Mouse (Mus musculus) lung, postnatal 0 days (tissue): ENCODE measurements around the gene Slc9a9. TPM values are rescaled to one million over a fixed set of nuclear protein-coding genes. Genes with fewer than 3 reads are reported as not detected.

Experiments
- ATAC-seq: fragments of 200-750 bp; cut with Nextera tagmentation; 2 replicates; pipeline ENCODE4 v1.8.0; 2017; ENCODE audit warnings: moderate library complexity
- DNase-seq: peaks from one replicate; pipeline ENCODE4 v3.0.0-alpha.2; 2016; ENCODE audit warnings: low spot score
- H3K27ac ChIP-seq: fragments of 300-500 bp; sonication (generic); 2 replicates; pipeline ENCODE4 v1.5.1; 2014; ENCODE audit warnings: antibody characterized with exemption, mild to moderate bottlenecking, low read length, mixed read lengths
- H3K27me3 ChIP-seq: fragments of 300-500 bp; sonication (generic); replicated peaks from 2 replicates; pipeline ENCODE4 v1.6.1; 2014; ENCODE audit warnings: low read length, mixed read lengths; ENCODE audit not compliant: insufficient read depth
- H3K36me3 ChIP-seq: fragments of 300-500 bp; sonication (generic); 2 replicates; pipeline ENCODE4 v1.6.1; 2014; ENCODE audit warnings: low read length, mixed read lengths; ENCODE audit not compliant: insufficient read depth
- H3K4me1 ChIP-seq: fragments of 300-500 bp; sonication (generic); 2 replicates; pipeline ENCODE4 v1.6.1; 2014; ENCODE audit warnings: antibody characterized with exemption, low read depth, low read length, mixed read lengths; ENCODE audit not compliant: insufficient read depth
- H3K4me2 ChIP-seq: fragments of 300-500 bp; sonication (generic); replicated peaks from 2 replicates; pipeline ENCODE4 v1.6.1; 2014; ENCODE audit warnings: low read depth, mild to moderate bottlenecking, low read length, moderate library complexity, mixed read lengths
- H3K4me3 ChIP-seq: fragments of 300-500 bp; sonication (generic); 2 replicates; pipeline ENCODE4 v1.5.1; 2014; ENCODE audit warnings: low read depth, low read length
- H3K9ac ChIP-seq: fragments of 300-500 bp; sonication (generic); replicated peaks from 2 replicates; pipeline ENCODE4 v1.6.1; 2014; ENCODE audit warnings: low read depth, mild to moderate bottlenecking
- H3K9me3 ChIP-seq: fragments of 300-500 bp; sonication (generic); 2 replicates; pipeline ENCODE4 v1.6.1; 2016; ENCODE audit warnings: low read length, mixed read lengths
- CTCF ChIP-seq: IDR thresholded peaks from 2 replicates; pipeline ENCODE4 v1.5.1; 2016; ENCODE audit warnings: antibody characterized with exemption, mild to moderate bottlenecking
- EP300 ChIP-seq: IDR thresholded peaks from 2 replicates; pipeline ENCODE4 v1.6.1; 2016; ENCODE audit warnings: antibody characterized with exemption, mild to moderate bottlenecking, control low read depth
- WGBS: fragments of 180-500 bp; shearing (Covaris S2); extraction: QIAGEN DNeasy Blood & Tissue Kit; methylation state at CpG from one replicate; pipeline ENCODE4 v1.1.7; 2014; 5-methylcytosine and 5-hydroxymethylcytosine counted together
- polyA plus RNA-seq: library from polyadenylated mRNA; unstranded; fragments of >200 nt; fragmentation: Nextera tagmentation; extraction: Ambion mirVana; gene quantifications from 2 replicates; pipeline ENCODE4 v1.2.1, GENCODE M21; 2015

Gene Slc9a9
- polyA plus RNA-seq, 1 experiment from 2014 or later, result 3.7 TPM

DNA sequence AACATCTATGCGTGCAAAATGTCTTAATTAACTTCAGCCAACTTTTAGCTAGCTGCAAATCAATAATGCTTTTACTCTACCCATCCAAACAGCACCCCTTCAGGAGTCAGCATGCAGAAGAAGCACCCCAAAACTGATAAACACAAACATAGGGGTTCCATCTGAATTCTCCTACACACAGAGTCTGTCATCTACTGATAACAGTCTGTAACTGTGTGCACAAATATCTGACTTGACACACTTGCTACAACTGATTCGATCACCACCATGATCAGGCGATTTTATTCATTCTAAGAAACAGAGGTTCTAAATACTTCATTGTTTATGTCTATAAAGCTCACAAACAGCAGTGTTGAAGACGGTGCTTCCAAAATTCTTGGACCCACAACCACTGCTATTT, 171.3 kb downstream of the Slc9a9 start:
- H3K27me3 ChIP-seq, result no peaks in the 10 kb centered on the region
- H3K9ac ChIP-seq, result no peak overlapping the region
- no peak overlapping the region for H3K4me2 ChIP-seq
- DNase-seq, result no peak
- no peak for TF ChIP-seq CTCF
- TF ChIP-seq EP300, result no peak
- WGBS, result 81% methylated on average over 4 of the region's 4 CpGs
- H3K27ac ChIP-seq, result no peak overlapping the region
- ATAC-seq, result no peak
- no peaks in the 10 kb centered on the region for H3K36me3 ChIP-seq
- H3K4me1 ChIP-seq, result no peaks in the 10 kb centered on the region
- no peak overlapping the region for H3K4me3 ChIP-seq
- H3K9me3 ChIP-seq, result no peaks in the 10 kb centered on the region

GRCm38 (mm10) chr9:94844176-94844575, 174.5 kb downstream of the Slc9a9 start:
- 69% methylated on average over 3 of the region's 3 CpGs for WGBS
- DNase-seq (peak; percentile 51), ATAC-seq (no peak)
- no peak overlapping the region for H3K4me2 ChIP-seq
- H3K4me1 ChIP-seq, result no peaks in the 10 kb centered on the region
- no peak overlapping the region for H3K27ac ChIP-seq
- H3K4me3 ChIP-seq, result no peak overlapping the region
- no peaks in the 10 kb centered on the region for H3K27me3 ChIP-seq
- no peaks in the 10 kb centered on the region for H3K9me3 ChIP-seq
- H3K9ac ChIP-seq, result no peak overlapping the region
- no peak for TF ChIP-seq EP300
- no peaks in the 10 kb centered on the region for H3K36me3 ChIP-seq

- H3K4me2 ChIP-seq, result no peak overlapping the region
- DNase-seq, result peak; percentile 82
- TF ChIP-seq EP300 (peak; percentile 87), CTCF (no peak)
- H3K9me3 ChIP-seq, result no peaks in the 10 kb centered on the region
- H3K4me1 ChIP-seq, result no peaks in the 10 kb centered on the region
- WGBS, result 54% methylated on average over 6 of the region's 6 CpGs
- no peak overlapping the region for H3K4me3 ChIP-seq
- no peaks in the 10 kb centered on the region for H3K36me3 ChIP-seq
- ATAC-seq, result peak; percentile 88
- no peak overlapping the region for H3K27ac ChIP-seq
- H3K27me3 ChIP-seq, result no peaks in the 10 kb centered on the region
- no peak overlapping the region for H3K9ac ChIP-seq
These were observed 177.9 kb downstream of the Slc9a9 start for GRCm38 (mm10) chr9:94847624-94848023.

DNA sequence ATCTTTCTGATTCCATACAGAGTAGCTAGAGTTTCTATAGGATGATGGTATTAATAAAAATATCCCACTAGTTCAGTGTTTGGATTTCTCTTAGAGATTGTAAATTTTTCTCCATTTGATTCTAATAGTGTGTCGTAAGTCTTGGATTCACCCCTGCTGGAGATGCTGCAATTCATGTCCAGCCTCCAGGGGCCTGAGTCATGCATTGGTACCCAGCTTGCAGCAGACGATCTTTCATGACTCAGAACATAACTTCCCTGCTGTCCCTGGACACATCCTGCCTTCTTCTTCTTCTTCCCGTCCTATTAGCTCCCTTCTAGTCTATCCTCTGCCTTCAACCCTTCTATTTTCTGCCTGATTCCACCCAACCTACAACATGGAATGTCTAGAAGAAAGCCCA, 181.8 kb downstream of the Slc9a9 start:
- no peak overlapping the region for H3K27ac ChIP-seq
- no peaks in the 10 kb centered on the region for H3K9me3 ChIP-seq
- WGBS, result 59% methylated on average over 3 of the region's 3 CpGs
- ATAC-seq, result no peak
- no peaks in the 10 kb centered on the region for H3K4me1 ChIP-seq
- DNase-seq, result no peak
- no peak overlapping the region for H3K4me3 ChIP-seq
- no peaks in the 10 kb centered on the region for H3K27me3 ChIP-seq
- TF ChIP-seq CTCF (no peak), EP300 (no peak)
- no peaks in the 10 kb centered on the region for H3K36me3 ChIP-seq
- no peak overlapping the region for H3K4me2 ChIP-seq
- no peak overlapping the region for H3K9ac ChIP-seq

GRCm38 (mm10) chr9:94856093-94856492, 186.4 kb downstream of the Slc9a9 start:
- no peak for ATAC-seq
- H3K9ac ChIP-seq, result no peak overlapping the region
- H3K27me3 ChIP-seq, result no peaks in the 10 kb centered on the region
- no peaks in the 10 kb centered on the region for H3K9me3 ChIP-seq
- 62% methylated on average over 3 of the region's 3 CpGs for WGBS
- no peaks in the 10 kb centered on the region for H3K36me3 ChIP-seq
- TF ChIP-seq CTCF (no peak), EP300 (no peak)
- DNase-seq, result no peak
- no peak overlapping the region for H3K27ac ChIP-seq
- no peak overlapping the region for H3K4me2 ChIP-seq
- no peaks in the 10 kb centered on the region for H3K4me1 ChIP-seq
- H3K4me3 ChIP-seq, result no peak overlapping the region

DNA sequence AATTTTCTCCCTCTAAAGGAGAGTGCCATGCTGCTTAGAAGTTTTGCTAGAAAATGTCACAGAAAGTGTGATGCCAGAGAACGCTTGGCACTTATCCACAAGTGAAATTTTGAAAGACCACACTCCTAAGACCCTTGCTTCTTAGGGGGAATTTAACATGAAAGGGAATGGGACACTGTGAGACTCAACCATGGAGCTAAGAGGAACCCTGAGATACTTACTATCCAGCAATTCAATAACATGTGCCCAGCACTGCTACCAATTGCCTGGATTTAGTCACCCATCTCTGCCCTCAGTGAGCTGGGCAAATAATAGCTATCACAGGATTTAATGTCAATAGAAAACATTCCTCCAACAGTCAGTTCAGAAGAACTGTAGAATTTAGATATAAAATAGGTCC, 198.8 kb downstream of the Slc9a9 start:
- no peak for DNase-seq
- H3K4me2 ChIP-seq, result no peak overlapping the region
- H3K9me3 ChIP-seq, result no peaks in the 10 kb centered on the region
- TF ChIP-seq EP300, result no peak
- no peak for TF ChIP-seq CTCF
- 53% methylated on average over 1 of the region's 1 CpGs for WGBS
- H3K27ac ChIP-seq, result no peak overlapping the region
- H3K36me3 ChIP-seq, result no peaks in the 10 kb centered on the region
- H3K27me3 ChIP-seq, result no peaks in the 10 kb centered on the region
- no peak for ATAC-seq
- no peaks in the 10 kb centered on the region for H3K4me1 ChIP-seq
- no peak overlapping the region for H3K9ac ChIP-seq
- H3K4me3 ChIP-seq, result no peak overlapping the region
